Mouse (Mus musculus) small intestine, adult 2 months (tissue): Measurements from ENCODE around the gene Olfr211.

ENCODE experiments used
- CTCF ChIP-seq: fragments of 200-500 bp; IDR thresholded peaks from 2 replicates; pipeline ENCODE4 v1.5.1; 2012; ENCODE audit warnings: low read depth, mild to moderate bottlenecking, control low read depth, inconsistent platforms, low read length, moderate library complexity, mixed read lengths; ENCODE audit not compliant: insufficient replicate concordance, insufficient read length; ENCODE audit errors: extremely low read depth
- POLR2A ChIP-seq: fragments of 200-500 bp; IDR thresholded peaks from 2 replicates; pipeline ENCODE4 v1.6.1; 2012; ENCODE audit warnings: low read depth, mild to moderate bottlenecking, control low read depth, inconsistent platforms, low read length, moderate library complexity

DNA sequence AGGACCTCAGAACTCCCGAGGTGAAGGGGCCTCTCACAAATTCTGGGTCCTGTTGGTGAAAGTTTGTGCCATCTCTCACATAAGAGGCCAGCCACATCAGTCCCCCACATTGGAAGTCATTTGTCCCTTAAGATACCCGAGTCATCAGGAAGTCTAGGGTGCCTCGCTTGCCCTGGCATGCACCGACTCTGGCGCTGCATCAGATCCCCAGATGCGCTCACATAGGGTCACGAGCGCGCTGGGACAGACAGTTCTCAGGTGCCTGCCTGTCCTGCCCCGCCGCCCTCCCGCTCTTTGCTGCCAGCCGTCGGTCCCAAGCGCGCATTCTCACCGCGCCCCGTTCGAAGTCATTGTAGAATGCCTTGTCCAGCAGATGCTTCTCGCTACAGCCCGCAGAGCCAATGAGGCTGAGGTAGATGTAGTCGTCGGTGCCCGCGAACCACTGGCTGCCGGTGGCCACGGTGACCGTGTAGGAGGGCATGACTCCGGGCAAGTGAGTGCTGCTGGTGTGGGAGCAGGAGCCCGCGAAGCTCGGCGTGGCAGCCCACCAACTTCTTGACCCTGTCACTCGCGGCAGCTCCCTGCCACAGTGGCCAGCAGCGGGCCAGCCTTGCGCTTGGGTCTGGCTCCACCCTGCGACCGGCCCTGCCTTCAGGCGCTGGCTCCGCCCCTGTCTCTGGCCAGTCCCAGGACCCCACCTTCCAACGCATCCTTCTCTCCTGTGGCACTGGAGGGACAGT lies 28.2 kb upstream of the Olfr211 start, which contains the start of gene Alox5:
- TF ChIP-seq POLR2A, result no peak
- no peak for TF ChIP-seq CTCF
